Mouse (Mus musculus): ENCODE measurements around the gene Robo2. TPM values are rescaled to one million over a fixed set of nuclear protein-coding genes. Genes with fewer than 3 reads are reported as not detected.

Robo2 gene
- polyA plus RNA-seq, 1 experiment from 2014 or later = 31.5 TPM

GRCm38 (mm10) chr16:74374540-74374939 is 37.1 kb downstream of the Robo2 start:
- H3K27ac ChIP-seq (ENCODE audit: low read length) = no peak overlapping the region
- no peaks in the 10 kb centered on the region for H3K36me3 ChIP-seq (ENCODE audit: control insufficient read depth, insufficient read depth, low read length)
- H3K9me3 ChIP-seq (replicated peaks; ENCODE audit: control insufficient read depth, low read length) = no peaks in the 10 kb centered on the region
- no peak for ATAC-seq (ENCODE audit: insufficient read depth, low FRiP score)
- H3K4me3 ChIP-seq (replicated peaks; ENCODE audit: low read length) = no peak overlapping the region
- no peak overlapping the region for H3K9ac ChIP-seq (ENCODE audit: low read length)
- no peaks in the 10 kb centered on the region for H3K27me3 ChIP-seq (ENCODE audit: control insufficient read depth, insufficient read depth, low read length)
- no peaks in the 10 kb centered on the region for H3K4me1 ChIP-seq (ENCODE audit: control insufficient read depth, insufficient read depth, low read length)
- WGBS = 79% methylated on average over 5 of the region's 5 CpGs
- no peak overlapping the region for H3K4me2 ChIP-seq (ENCODE audit: low read depth, low read length)

DNA sequence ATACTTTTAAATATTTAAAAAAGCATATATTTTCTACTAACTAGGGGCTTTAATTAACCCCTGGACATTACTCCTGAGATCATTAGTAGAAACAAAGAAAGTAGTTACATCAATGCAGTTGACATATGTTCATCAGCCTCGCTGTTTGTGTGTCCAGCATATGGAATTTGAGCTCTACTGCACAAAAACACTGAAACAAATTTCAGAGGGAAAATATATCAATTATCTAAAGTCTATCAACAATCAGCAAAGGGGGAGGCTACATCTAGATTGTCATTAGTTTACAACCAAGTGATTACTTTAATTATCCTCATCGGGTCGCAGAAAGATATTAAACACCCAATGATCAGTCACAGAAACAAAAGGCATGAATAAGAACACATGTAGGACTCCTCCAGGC is 38.2 kb downstream of the Robo2 start:
- no peaks in the 10 kb centered on the region for H3K27me3 ChIP-seq (ENCODE audit: control insufficient read depth, insufficient read depth, low read length)
- 89% methylated on average over 3 of the region's 3 CpGs for WGBS
- H3K4me1 ChIP-seq (ENCODE audit: control insufficient read depth, insufficient read depth, low read length) = no peaks in the 10 kb centered on the region
- no peak for ATAC-seq (ENCODE audit: insufficient read depth, low FRiP score)
- H3K4me3 ChIP-seq (replicated peaks; ENCODE audit: low read length) = no peak overlapping the region
- H3K9ac ChIP-seq (ENCODE audit: low read length) = no peak overlapping the region
- no peak overlapping the region for H3K27ac ChIP-seq (ENCODE audit: low read length)
- no peaks in the 10 kb centered on the region for H3K9me3 ChIP-seq (replicated peaks; ENCODE audit: control insufficient read depth, low read length)
- no peaks in the 10 kb centered on the region for H3K36me3 ChIP-seq (ENCODE audit: control insufficient read depth, insufficient read depth, low read length)
- no peak overlapping the region for H3K4me2 ChIP-seq (ENCODE audit: low read depth, low read length)

- H3K4me1 ChIP-seq (ENCODE audit: control insufficient read depth, insufficient read depth, low read length) = no peaks in the 10 kb centered on the region
- no peaks in the 10 kb centered on the region for H3K9me3 ChIP-seq (replicated peaks; ENCODE audit: control insufficient read depth, low read length)
- no peak overlapping the region for H3K4me2 ChIP-seq (ENCODE audit: low read depth, low read length)
- no peak overlapping the region for H3K4me3 ChIP-seq (replicated peaks; ENCODE audit: low read length)
- no peak overlapping the region for H3K27ac ChIP-seq (ENCODE audit: low read length)
- no peak for ATAC-seq (ENCODE audit: insufficient read depth, low FRiP score)
- no peak overlapping the region for H3K9ac ChIP-seq (ENCODE audit: low read length)
- WGBS = 64% methylated on average over 1 of the region's 1 CpGs
- H3K27me3 ChIP-seq (ENCODE audit: control insufficient read depth, insufficient read depth, low read length) = no peaks in the 10 kb centered on the region
- H3K36me3 ChIP-seq (ENCODE audit: control insufficient read depth, insufficient read depth, low read length) = no peaks in the 10 kb centered on the region
These were observed 38.7 kb downstream of the Robo2 start for GRCm38 (mm10) chr16:74372876-74373275.

GRCm38 (mm10) chr16:74348437-74348836 is 63.2 kb downstream of the Robo2 start:
- ATAC-seq (ENCODE audit: insufficient read depth, low FRiP score) = no peak
- 81% methylated on average over 6 of the region's 6 CpGs for WGBS

GRCm38 (mm10) chr16:74338969-74339630 is 72.5 kb downstream of the Robo2 start:
- Histone ChIP-seq H3K4me3 (replicated peaks; ENCODE audit: low read length) (no peak overlapping the region), H3K27me3 (ENCODE audit: control insufficient read depth, insufficient read depth, low read length) (no peaks in the 10 kb centered on the region), H3K4me1 (ENCODE audit: control insufficient read depth, insufficient read depth, low read length) (no peaks in the 10 kb centered on the region), H3K9me3 (replicated peaks; ENCODE audit: control insufficient read depth, low read length) (no peaks in the 10 kb centered on the region), H3K4me2 (ENCODE audit: low read depth, low read length) (no peak overlapping the region), H3K36me3 (ENCODE audit: control insufficient read depth, insufficient read depth, low read length) (no peaks in the 10 kb centered on the region), H3K9ac (ENCODE audit: low read length) (no peak overlapping the region), H3K27ac (ENCODE audit: low read length) (no peak overlapping the region)
- no peak for ATAC-seq (ENCODE audit: insufficient read depth, low FRiP score)
- WGBS = 48% methylated on average over 9 of the region's 9 CpGs

More at GRCm38 (mm10) chr16:74348437-74348836, 63.2 kb downstream of the Robo2 start:
- H3K4me2 ChIP-seq (ENCODE audit: low read depth, low read length) = no peak overlapping the region
- no peaks in the 10 kb centered on the region for H3K9me3 ChIP-seq (replicated peaks; ENCODE audit: control insufficient read depth, low read length)
- H3K4me1 ChIP-seq (ENCODE audit: control insufficient read depth, insufficient read depth, low read length) = no peaks in the 10 kb centered on the region
- H3K4me3 ChIP-seq (replicated peaks; ENCODE audit: low read length) = no peak overlapping the region
- H3K9ac ChIP-seq (ENCODE audit: low read length) = no peak overlapping the region
- H3K27me3 ChIP-seq (ENCODE audit: control insufficient read depth, insufficient read depth, low read length) = no peaks in the 10 kb centered on the region
- H3K27ac ChIP-seq (ENCODE audit: low read length) = no peak overlapping the region
- H3K36me3 ChIP-seq (ENCODE audit: control insufficient read depth, insufficient read depth, low read length) = no peaks in the 10 kb centered on the region

DNA sequence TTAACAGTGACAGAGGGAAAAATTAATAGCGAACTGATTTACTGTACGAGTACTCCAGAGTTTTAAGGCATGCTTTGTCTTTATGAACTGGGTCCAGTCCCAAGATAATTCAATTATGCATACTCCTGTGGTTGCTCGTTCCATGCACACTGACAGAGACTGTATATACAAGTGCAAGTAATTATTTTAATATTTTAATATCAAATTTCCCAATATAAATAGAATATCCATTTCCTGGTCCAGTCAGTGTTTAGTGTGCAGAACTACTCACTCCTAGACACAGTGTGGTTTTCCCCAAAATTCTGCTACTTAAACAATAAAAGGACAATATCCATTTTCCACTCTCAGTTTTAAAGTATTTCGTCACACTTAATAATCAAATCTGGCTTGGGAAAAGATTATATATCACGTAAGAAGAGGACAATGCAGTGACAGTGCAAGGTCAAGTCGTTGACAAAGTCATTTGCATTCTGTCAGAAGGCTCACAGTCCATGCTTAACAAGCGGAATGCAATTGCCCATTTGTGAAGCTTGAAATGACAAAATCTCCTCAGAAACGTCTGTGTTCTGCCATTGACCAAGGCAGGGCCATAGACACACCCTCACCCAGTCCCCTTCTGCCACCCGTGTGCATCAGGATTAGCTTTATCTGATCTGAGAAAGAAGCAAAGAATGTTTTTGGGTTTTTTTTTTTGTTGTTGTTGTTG is 89.8 kb downstream of the Robo2 start:
- no peak for ATAC-seq (ENCODE audit: insufficient read depth, low FRiP score)
- no peak overlapping the region for H3K9ac ChIP-seq (ENCODE audit: low read length)
- no peak overlapping the region for H3K4me2 ChIP-seq (ENCODE audit: low read depth, low read length)
- H3K9me3 ChIP-seq (replicated peaks; ENCODE audit: control insufficient read depth, low read length) = no peaks in the 10 kb centered on the region
- H3K36me3 ChIP-seq (ENCODE audit: control insufficient read depth, insufficient read depth, low read length) = no peaks in the 10 kb centered on the region
- H3K27me3 ChIP-seq (ENCODE audit: control insufficient read depth, insufficient read depth, low read length) = no peaks in the 10 kb centered on the region
- WGBS = 66% methylated on average over 9 of the region's 9 CpGs
- no peak overlapping the region for H3K4me3 ChIP-seq (replicated peaks; ENCODE audit: low read length)
- H3K4me1 ChIP-seq (ENCODE audit: control insufficient read depth, insufficient read depth, low read length) = no peaks in the 10 kb centered on the region
- H3K27ac ChIP-seq (ENCODE audit: low read length) = no peak overlapping the region

- no peaks in the 10 kb centered on the region for H3K27me3 ChIP-seq (ENCODE audit: control insufficient read depth, insufficient read depth, low read length)
- H3K9ac ChIP-seq (ENCODE audit: low read length) = no peak overlapping the region
- no peak overlapping the region for H3K27ac ChIP-seq (ENCODE audit: low read length)
- no peak overlapping the region for H3K4me2 ChIP-seq (ENCODE audit: low read depth, low read length)
- H3K36me3 ChIP-seq (ENCODE audit: control insufficient read depth, insufficient read depth, low read length) = no peaks in the 10 kb centered on the region
- H3K4me3 ChIP-seq (replicated peaks; ENCODE audit: low read length) = no peak overlapping the region
- no peaks in the 10 kb centered on the region for H3K9me3 ChIP-seq (replicated peaks; ENCODE audit: control insufficient read depth, low read length)
- H3K4me1 ChIP-seq (ENCODE audit: control insufficient read depth, insufficient read depth, low read length) = no peaks in the 10 kb centered on the region
- WGBS = 47% methylated on average over 7 of the region's 7 CpGs
- ATAC-seq (ENCODE audit: insufficient read depth, low FRiP score) = no peak
These were observed 95.5 kb downstream of the Robo2 start for GRCm38 (mm10) chr16:74316150-74316549.

GRCm38 (mm10) chr16:74313222-74313621 is 98.4 kb downstream of the Robo2 start:
- no peaks in the 10 kb centered on the region for H3K36me3 ChIP-seq (ENCODE audit: control insufficient read depth, insufficient read depth, low read length)
- H3K4me2 ChIP-seq (ENCODE audit: low read depth, low read length) = no peak overlapping the region
- H3K9me3 ChIP-seq (replicated peaks; ENCODE audit: control insufficient read depth, low read length) = no peaks in the 10 kb centered on the region
- no peak overlapping the region for H3K27ac ChIP-seq (ENCODE audit: low read length)
- WGBS = 62% methylated on average over 4 of the region's 4 CpGs
- H3K4me1 ChIP-seq (ENCODE audit: control insufficient read depth, insufficient read depth, low read length) = no peaks in the 10 kb centered on the region
- ATAC-seq (ENCODE audit: insufficient read depth, low FRiP score) = no peak
- no peaks in the 10 kb centered on the region for H3K27me3 ChIP-seq (ENCODE audit: control insufficient read depth, insufficient read depth, low read length)
- no peak overlapping the region for H3K9ac ChIP-seq (ENCODE audit: low read length)
- no peak overlapping the region for H3K4me3 ChIP-seq (replicated peaks; ENCODE audit: low read length)

- no peak for ATAC-seq (ENCODE audit: insufficient read depth, low FRiP score)
- Histone ChIP-seq H3K9ac (ENCODE audit: low read length) (no peak overlapping the region), H3K4me3 (replicated peaks; ENCODE audit: low read length) (no peak overlapping the region), H3K4me1 (ENCODE audit: control insufficient read depth, insufficient read depth, low read length) (no peaks in the 10 kb centered on the region), H3K9me3 (replicated peaks; ENCODE audit: control insufficient read depth, low read length) (no peaks in the 10 kb centered on the region), H3K27me3 (ENCODE audit: control insufficient read depth, insufficient read depth, low read length) (no peaks in the 10 kb centered on the region), H3K36me3 (ENCODE audit: control insufficient read depth, insufficient read depth, low read length) (no peaks in the 10 kb centered on the region), H3K27ac (ENCODE audit: low read length) (no peak overlapping the region), H3K4me2 (ENCODE audit: low read depth, low read length) (no peak overlapping the region)
- 38% methylated on average over 6 of the region's 6 CpGs for WGBS
These were observed 104.1 kb downstream of the Robo2 start for GRCm38 (mm10) chr16:74307543-74307887.
